In genomic region chr2:173281021-173281937, GRCm38 (mm10) we compare ENCODE assay signal across 10 mouse cellular contexts. TPM values are rescaled to one million over a fixed set of nuclear protein-coding genes. Genes with fewer than 3 reads are reported as not detected.
A peak's percentile ranks its signal among the peaks of the same experiment; 100 is the strongest.
DNase-seq lines count a peak whose midpoint lies in the region; ATAC-seq and TF ChIP-seq lines count a peak whose summit lies in the region.
"Had no signal": no experiment of that assay in that cellular context is flagged by ENCODE, and none has a peak within 500 bp of the region (broad histone marks: within the 10 kb centered on the region; RNA-seq: fewer than 3 reads in every experiment).

No protein-coding gene starts in this region.

- H3K27me3 ChIP-seq in kidney, embryonic 15.5 days: 0 out of 2 replicates have a peak, but pooled peaks cover 8% of the 10 kb centered on the region
- H3K27me3 ChIP-seq in myocyte (ENCODE audit: control insufficient read depth, insufficient read depth, insufficient read length): no peaks in the 10 kb centered on the region
- H3K27me3 ChIP-seq: embryonic facial prominence, embryonic 13.5 days had no signal

- no peak overlapping the region for H3K4me3 ChIP-seq in kidney, embryonic 15.5 days (replicated peaks)
- no peak overlapping the region for H3K4me3 ChIP-seq in myocyte
- H3K4me3 ChIP-seq in layer of hippocampus, adult 2 months: no peak overlapping the region
- H3K4me3 ChIP-seq: embryonic facial prominence, embryonic 13.5 days had no signal

- no peak for ATAC-seq in kidney, embryonic 15.5 days (replicated peaks; ENCODE audit: low FRiP score)

- H3K4me1 ChIP-seq in kidney, embryonic 15.5 days: peaks cover 25% of the 10 kb centered on the region

- no peak for TF ChIP-seq CTCF in layer of hippocampus, adult 2 months (conservative IDR thresholded peaks at IDR 0.05)

- H3K9ac ChIP-seq in kidney, embryonic 15.5 days: no peak overlapping the region
- H3K9ac ChIP-seq: embryonic facial prominence, embryonic 13.5 days had no signal

- H3ac ChIP-seq in myocyte (ENCODE audit: control insufficient read depth, insufficient read length): no peak overlapping the region

- no peaks in the 10 kb centered on the region for H3K9me3 ChIP-seq in kidney, embryonic 15.5 days (replicated peaks)
- H3K9me3 ChIP-seq: embryonic facial prominence, embryonic 13.5 days had no signal

- H3K27ac ChIP-seq in kidney, embryonic 15.5 days: no peak overlapping the region
- no peak overlapping the region for H3K27ac ChIP-seq in layer of hippocampus, adult 2 months
- H3K27ac ChIP-seq: embryonic facial prominence, embryonic 13.5 days had no signal

- intact Hi-C loops in heart, postnatal 10 days (cut with DNase I): no loop called here

- no peaks in the 10 kb centered on the region for H3K36me3 ChIP-seq in kidney, embryonic 15.5 days
- H3K36me3 ChIP-seq in myocyte (ENCODE audit: control insufficient read depth, insufficient read depth): no peaks in the 10 kb centered on the region
- H3K36me3 ChIP-seq: embryonic facial prominence, embryonic 13.5 days had no signal

- H3K4me2 ChIP-seq in kidney, embryonic 15.5 days: no peak overlapping the region
- peak overlapping the region; percentile 8 for H3K4me2 ChIP-seq in myocyte (ENCODE audit: low read depth)
- H3K4me2 ChIP-seq: embryonic facial prominence, embryonic 13.5 days had no signal

- WGBS in kidney, embryonic 15.5 days: 68% methylated on average over 9 of the region's 9 CpGs

- no peak for TF ChIP-seq POLR2A in myocyte (IDR thresholded peaks at IDR 0.05; ENCODE audit: insufficient read length, low read depth)

- DNase-seq in kidney, adult 9 months: peak; percentile 56
- DNase-seq in adrenal gland, adult 2 months: peak; percentile 77
- DNase-seq in heart, postnatal 10 days: peak; percentile 65 to 69
- DNase-seq in thymus, postnatal 10 days (ENCODE audit: low spot score in 2 of 2): no peak
- no peak for DNase-seq in spleen, adult 18-20 months
- no peak for DNase-seq in layer of hippocampus, adult 2 months (ENCODE audit: low spot score in 2 of 2)

- H3K79me2 ChIP-seq in myocyte (ENCODE audit: control insufficient read depth, insufficient read depth): peaks cover 14% of the 10 kb centered on the region

TF ChIP-seq in myocyte, 11 proteins besides CTCF, POLR2A, EP300 and RAD21:
- TF ChIP-seq TCF12 (IDR thresholded peaks at IDR 0.05; ENCODE audit: insufficient read depth, poor library complexity, severe bottlenecking) (no peak), MYOD1 (IDR thresholded peaks at IDR 0.05; ENCODE audit: control insufficient read depth in 1 of 3, insufficient read length in 2 of 3, low read depth in 2 of 3) (no peak), CEBPB (IDR thresholded peaks at IDR 0.05; ENCODE audit: insufficient read depth, poor library complexity, severe bottlenecking) (peak; percentile 84)
TF ChIP-seq in myocyte: peak in this region for 1.

RNA-seq across cellular contexts. Expression of gene Pmepa1, which starts 4.9 kb away (rescaled TPM):
- 4.0 and 4.5 TPM in 2 replicates for polyA plus RNA-seq in kidney, embryonic 15.5 days (2015; fragmentation: Nextera tagmentation; extraction: Ambion mirVana)
- total RNA-seq in adrenal gland, adult 2 months (2021): 10 to 100 TPM; 67.5 to 90.3 TPM
- 90.3 and 91.4 TPM in 2 replicates for polyA plus RNA-seq in adrenal gland, adult 2 months (2012; rRNA removed)
- total RNA-seq in heart, postnatal 10 days (2021): 10 to 100 TPM; 55.1 to 57.2 TPM
- 260 TPM for polyA plus RNA-seq in myocyte (2012; fragmentation: generic; extraction: Trizol)
- total RNA-seq in layer of hippocampus, adult 2 months (2021): 10 to 100 TPM; 20.4 to 24.0 TPM
- total RNA-seq: neutrophil, adult 5-6 weeks had no signal

Comparison
In these comparisons a context has a peak if more than half of its experiments do, and no peak if none do; other contexts are left out.
1. DNase-seq: peak in kidney, adult 9 months (single experiment), adrenal gland, adult 2 months (single experiment) and heart, postnatal 10 days (2 of 2); none in thymus, postnatal 10 days (0 of 2), spleen, adult 18-20 months (0 of 2) and layer of hippocampus, adult 2 months (0 of 2).